ENCODE assay signal across 8 mouse cellular contexts in genomic region chr5:21735100-21735499, GRCm38 (mm10). TPM values are rescaled to one million over a fixed set of nuclear protein-coding genes. Genes with fewer than 3 reads are reported as not detected.
DNase-seq lines count a peak whose midpoint lies in the region; ATAC-seq and TF ChIP-seq lines count a peak whose summit lies in the region.
"Had no signal": no experiment of that assay in that cellular context is flagged by ENCODE, and none has a peak within 500 bp of the region (broad histone marks: within the 10 kb centered on the region; RNA-seq: fewer than 3 reads in every experiment).

No protein-coding gene starts in this region.

- no peak for TF ChIP-seq RAD21 in CH12.LX (IDR thresholded peaks at IDR 0.05; ENCODE audit: low read depth, low read length)

- in situ Hi-C loops in CH12.LX (cut with MboI; ENCODE audit: low pct_ligation_motif_present, low pct_unique_long_range_greater_than_20kb, low sequenced_read_pairs): no loop called here

- no peaks in the 10 kb centered on the region for H3K36me3 ChIP-seq in kidney, adult 2 months (ENCODE audit: control insufficient read depth, insufficient read depth, low read length)
- peaks cover 11 to 24% of the 10 kb centered on the region in 2 experiments for H3K36me3 ChIP-seq in CH12.LX (replicated peaks in 1 of 2; ENCODE audit: control insufficient read depth in 1 of 2, insufficient read depth in 1 of 2, low read length in 1 of 2)
- peaks cover 3% of the 10 kb centered on the region; the same call in 1 of the 2 replicates for H3K36me3 ChIP-seq in limb, embryonic 11.5 days (ENCODE audit: control insufficient read depth, insufficient read depth, low read length)

- peak overlapping the region; percentile 16; the same call in 1 of the 2 replicates for H3K9ac ChIP-seq in CH12.LX (ENCODE audit: insufficient read depth, low read depth)
- no peak overlapping the region for H3K9ac ChIP-seq in limb, embryonic 11.5 days (ENCODE audit: low read length)

- no peaks in the 10 kb centered on the region for H3K27me3 ChIP-seq in kidney, adult 2 months (replicated peaks; ENCODE audit: control insufficient read depth, insufficient read depth, low read length)
- H3K27me3 ChIP-seq in CH12.LX (replicated peaks): no peaks in the 10 kb centered on the region
- H3K27me3 ChIP-seq in limb, embryonic 11.5 days (ENCODE audit: control insufficient read depth, insufficient read depth, low read length): no peaks in the 10 kb centered on the region

- H3K79me2 ChIP-seq in CH12.LX (replicated peaks; ENCODE audit: control insufficient read depth, extremely low read depth, insufficient read depth, poor library complexity, severe bottlenecking): peaks cover 16% of the 10 kb centered on the region

- 75% methylated on average over 20 of the region's 20 CpGs for WGBS in kidney, adult 2 months
- 79% methylated on average over 20 of the region's 20 CpGs for WGBS in limb, embryonic 11.5 days

- no peak for ATAC-seq in limb, embryonic 11.5 days (ENCODE audit: insufficient number of reproducible peaks, low FRiP score, low TSS enrichment, low read depth)
- ATAC-seq: forebrain, embryonic 16.5 days had no signal

- no peak for TF ChIP-seq CTCF in kidney, adult 2 months (conservative IDR thresholded peaks at IDR 0.05; ENCODE audit: insufficient read depth, insufficient read length, low read depth, low read length)
- no peak for TF ChIP-seq CTCF in CH12.LX (conservative IDR thresholded peaks at IDR 0.05 in 1 of 2, IDR thresholded peaks at IDR 0.05 in 1 of 2; ENCODE audit: low read depth in 2 of 2, low read length in 2 of 2)

- peaks cover 12% of the 10 kb centered on the region; the same call in 1 of the 2 replicates for H3K4me1 ChIP-seq in kidney, adult 2 months (ENCODE audit: control insufficient read depth, insufficient read depth, low read length)
- peaks cover 12 to 28% of the 10 kb centered on the region in 2 experiments for H3K4me1 ChIP-seq in CH12.LX (ENCODE audit: control insufficient read depth in 1 of 2, insufficient read depth in 2 of 2)
- H3K4me1 ChIP-seq in limb, embryonic 11.5 days (ENCODE audit: control insufficient read depth, insufficient read depth, low read length): peaks cover 3% of the 10 kb centered on the region; the same call in 1 of the 2 replicates

- peak overlapping the region; percentile 19; the same call in 1 of the 2 replicates for H3K4me3 ChIP-seq in kidney, adult 2 months (ENCODE audit: insufficient read depth, low read depth, low read length)
- H3K4me3 ChIP-seq in CH12.LX (replicated peaks in 1 of 3; ENCODE audit: low read depth in 2 of 3, low read length in 2 of 3, poor library complexity in 1 of 3): peak overlapping the region; percentile 42 to 65 (median 55)
- no peak overlapping the region for H3K4me3 ChIP-seq in limb, embryonic 11.5 days (ENCODE audit: low read depth, low read length)

- TF ChIP-seq POLR2A in kidney, adult 2 months (IDR thresholded peaks at IDR 0.05; ENCODE audit: low read depth, low read length): no peak
- TF ChIP-seq POLR2A in CH12.LX (IDR thresholded peaks at IDR 0.05; ENCODE audit: low read depth, low read length): no peak; the same call in 1 of the 2 replicates

- H3K27ac ChIP-seq in kidney, adult 2 months (ENCODE audit: insufficient read depth, low read depth, low read length): no peak overlapping the region
- no peak overlapping the region for H3K27ac ChIP-seq in CH12.LX (ENCODE audit: insufficient read depth, low read depth)
- no peak overlapping the region for H3K27ac ChIP-seq in limb, embryonic 11.5 days (replicated peaks; ENCODE audit: low read depth, low read length)

- dilution Hi-C loops in CH12.LX (cut with MboI; ENCODE audit: extremely low pct_ligation_motif_present, extremely low pct_unique_long_range_greater_than_20kb, low sequenced_read_pairs): no loop called here

- H3K4me2 ChIP-seq in CH12.LX (ENCODE audit: insufficient read depth, low read depth, poor library complexity, severe bottlenecking): peak overlapping the region; percentile 30; the same call in 1 of the 2 replicates
- 0 out of 2 replicates have a peak overlapping the region, but pooled peaks have one; percentile 4 for H3K4me2 ChIP-seq in limb, embryonic 11.5 days (ENCODE audit: low read depth, severe bottlenecking)

- TF ChIP-seq EP300 in CH12.LX (IDR thresholded peaks at IDR 0.05; ENCODE audit: low read length): no peak

- no peak for DNase-seq in kidney, adult 2 months
- no peak for DNase-seq in kidney, postnatal 25 days
- DNase-seq in CH12.LX (ENCODE audit: extremely low read depth): no peak
- DNase-seq in R1 (ENCODE audit: low read depth, low spot score): peak; percentile 35
- DNase-seq in limb, embryonic 11.5 days (ENCODE audit: low spot score): no peak
- DNase-seq in ovary, adult 18-20 months (ENCODE audit: low spot score): no peak
- DNase-seq in left cerebral cortex, adult 11 months (ENCODE audit: low spot score): no peak

- H3K9me3 ChIP-seq in CH12.LX (replicated peaks; ENCODE audit: low read length): no peaks in the 10 kb centered on the region
- no peaks in the 10 kb centered on the region for H3K9me3 ChIP-seq in limb, embryonic 11.5 days (ENCODE audit: control insufficient read depth, low read length)

TF ChIP-seq in CH12.LX, 34 proteins besides CTCF, POLR2A, EP300 and RAD21 (continues in another document):
- TF ChIP-seq MXI1 (IDR thresholded peaks at IDR 0.05; ENCODE audit: low read depth, low read length): peak; percentile 43; the same call in 1 of the 2 replicates
- TF ChIP-seq ZKSCAN1 (IDR thresholded peaks at IDR 0.05; ENCODE audit: borderline replicate concordance, low read depth, low read length): no peak
- peak; percentile 29; the same call in 1 of the 2 replicates for TF ChIP-seq TCF12 (IDR thresholded peaks at IDR 0.05; ENCODE audit: low read depth, low read length)
- no peak for TF ChIP-seq KAT2A (IDR thresholded peaks at IDR 0.05; ENCODE audit: insufficient replicate concordance, low read length)
- TF ChIP-seq ETS1 (conservative IDR thresholded peaks at IDR 0.05; ENCODE audit: low read depth, low read length): no peak
- no peak for TF ChIP-seq IRF4 (IDR thresholded peaks at IDR 0.05; ENCODE audit: low read depth, low read length)
- TF ChIP-seq CHD1 (IDR thresholded peaks at IDR 0.05; ENCODE audit: low read depth, low read length): no peak; the same call in 1 of the 2 replicates
- TF ChIP-seq MAFK (IDR thresholded peaks at IDR 0.05; ENCODE audit: insufficient replicate concordance, low read length): no peak
- peak; percentile 31 for TF ChIP-seq MAX (IDR thresholded peaks at IDR 0.05; ENCODE audit: low read length)
- no peak for TF ChIP-seq ZNF384 (IDR thresholded peaks at IDR 0.05; ENCODE audit: low read depth, low read length)
- TF ChIP-seq PAX5 (IDR thresholded peaks at IDR 0.05; ENCODE audit: low read length): no peak
- TF ChIP-seq CHD2 (IDR thresholded peaks at IDR 0.05; ENCODE audit: low read length): no peak
- TF ChIP-seq SIN3A (IDR thresholded peaks at IDR 0.05; ENCODE audit: low read length): peak; percentile 42; the same call in 1 of the 2 replicates
- TF ChIP-seq UBTF (IDR thresholded peaks at IDR 0.05; ENCODE audit: low read depth, low read length): no peak
- no peak for TF ChIP-seq MAZ (IDR thresholded peaks at IDR 0.05; ENCODE audit: low read depth, low read length)
- TF ChIP-seq JUND (conservative IDR thresholded peaks at IDR 0.05; ENCODE audit: low read depth, low read length): no peak
- TF ChIP-seq ELF1 (IDR thresholded peaks at IDR 0.05; ENCODE audit: low read depth, low read length): no peak
- no peak for TF ChIP-seq USF1 (IDR thresholded peaks at IDR 0.05; ENCODE audit: low read depth, low read length)
- no peak for TF ChIP-seq GABPA (IDR thresholded peaks at IDR 0.05; ENCODE audit: insufficient replicate concordance, low read depth, low read length)
- peak; percentile 43; the same call in 1 of the 2 replicates for TF ChIP-seq NELFE (IDR thresholded peaks at IDR 0.05; ENCODE audit: low read depth, low read length)
- TF ChIP-seq E2F4 (IDR thresholded peaks at IDR 0.05; ENCODE audit: insufficient replicate concordance, low read depth, low read length): no peak
- TF ChIP-seq ZMIZ1 (IDR thresholded peaks at IDR 0.05; ENCODE audit: low read depth, low read length): no peak
- TF ChIP-seq RCOR1 (conservative IDR thresholded peaks at IDR 0.05; ENCODE audit: low read depth, low read length): no peak
- no peak for TF ChIP-seq ZC3H11A (IDR thresholded peaks at IDR 0.05; ENCODE audit: low read depth, low read length)
- TF ChIP-seq HCFC1 (IDR thresholded peaks at IDR 0.05; ENCODE audit: low read depth, low read length): 0 out of 2 replicates have a peak, but pooled peaks have one; percentile 23
- no peak for TF ChIP-seq JUN (IDR thresholded peaks at IDR 0.05; ENCODE audit: insufficient read depth, low read depth, low read length)
- peak; percentile 53; the same call in 1 of the 2 replicates for TF ChIP-seq NRF1 (IDR thresholded peaks at IDR 0.05; ENCODE audit: low read depth, low read length)
- TF ChIP-seq BHLHE40 (IDR thresholded peaks at IDR 0.05; ENCODE audit: low read depth, low read length): peak; percentile 67

RNA-seq across cellular contexts. Expression of gene Pmpcb, which starts 1.8 kb away (rescaled TPM):
- 111 and 141 TPM in 2 replicates for polyA plus RNA-seq in kidney, adult 2 months (2012; rRNA removed)
- total RNA-seq in CH12.LX (2012; rRNA removed) (113 and 121 TPM in 2 replicates), CH12.LX (2014; rRNA removed) (166 and 184 TPM in 2 replicates)
- polyA plus RNA-seq in CH12.LX (2012; ENCODE audit: insufficient read length, low read depth): 123 and 165 TPM in 2 replicates
- polyA plus RNA-seq in limb, embryonic 11.5 days (2014; fragmentation: Nextera tagmentation; extraction: Ambion mirVana): 96.9 and 106 TPM in 2 replicates

RNA-seq across cellular contexts. Expression of gene Napepld, which starts 33.9 kb away (rescaled TPM):
- 4.3 and 5.1 TPM in 2 replicates for polyA plus RNA-seq in kidney, adult 2 months (2012; rRNA removed)
- total RNA-seq in CH12.LX (2012; rRNA removed): 1.3 and 1.7 TPM in 2 replicates
- total RNA-seq in CH12.LX (2014; rRNA removed): 1.5 and 1.6 TPM in 2 replicates
- polyA plus RNA-seq in CH12.LX (2012; ENCODE audit: insufficient read length, low read depth): 1.8 TPM in 2 replicates
- polyA plus RNA-seq in limb, embryonic 11.5 days (2014; fragmentation: Nextera tagmentation; extraction: Ambion mirVana): 4.5 and 5.0 TPM in 2 replicates

RNA-seq across cellular contexts. Expression of gene Dnajc2, which starts 50.0 kb away (rescaled TPM):
- polyA plus RNA-seq in kidney, adult 2 months (2012; rRNA removed): 7.2 and 7.5 TPM in 2 replicates
- total RNA-seq in CH12.LX (2012; rRNA removed): 79.2 and 98.5 TPM in 2 replicates
- total RNA-seq in CH12.LX (2014; rRNA removed): 138 and 151 TPM in 2 replicates
- 242 and 268 TPM in 2 replicates for polyA plus RNA-seq in CH12.LX (2012; ENCODE audit: insufficient read length, low read depth)
- 93.4 and 95.6 TPM in 2 replicates for polyA plus RNA-seq in limb, embryonic 11.5 days (2014; fragmentation: Nextera tagmentation; extraction: Ambion mirVana)

RNA-seq across cellular contexts. Expression of gene Psmc2, which starts 50.0 kb away (rescaled TPM):
- 30.7 and 42.3 TPM in 2 replicates for polyA plus RNA-seq in kidney, adult 2 months (2012; rRNA removed)
- 115 and 161 TPM in 2 replicates for total RNA-seq in CH12.LX (2012; rRNA removed)
- 87.4 and 90.1 TPM in 2 replicates for total RNA-seq in CH12.LX (2014; rRNA removed)
- 208 and 232 TPM in 2 replicates for polyA plus RNA-seq in CH12.LX (2012; ENCODE audit: insufficient read length, low read depth)
- polyA plus RNA-seq in limb, embryonic 11.5 days (2014; fragmentation: Nextera tagmentation; extraction: Ambion mirVana): 230 and 231 TPM in 2 replicates

Comparison
In these comparisons a context has a peak if more than half of its experiments do, and no peak if none do; other contexts are left out.
1. RNA of gene Dnajc2, which starts 50.0 kb away (polyA plus RNA-seq): 242 to 268 TPM in CH12.LX and 93.4 to 95.6 TPM in limb, embryonic 11.5 days; 7.2 to 7.5 TPM in kidney, adult 2 months; every median in the first group is over 10 times any median in the second.